Mouse (Mus musculus) kidney, adult 2 months (tissue): ENCODE results near the gene Ntsr1.

Source experiments
- CTCF ChIP-seq: fragments of 200-500 bp; conservative IDR thresholded peaks from 2 replicates; pipeline ENCODE4 v1.5.1; 2011; ENCODE audit warnings: low read depth, mild to moderate bottlenecking, control low read depth, low read length, moderate library complexity, mixed read lengths; ENCODE audit not compliant: insufficient read depth, insufficient read length
- POLR2A ChIP-seq: fragments of 200-500 bp; IDR thresholded peaks from one replicate; pipeline ENCODE4 v1.6.1; 2011; ENCODE audit warnings: low read depth, low read length, control low read depth

DNA sequence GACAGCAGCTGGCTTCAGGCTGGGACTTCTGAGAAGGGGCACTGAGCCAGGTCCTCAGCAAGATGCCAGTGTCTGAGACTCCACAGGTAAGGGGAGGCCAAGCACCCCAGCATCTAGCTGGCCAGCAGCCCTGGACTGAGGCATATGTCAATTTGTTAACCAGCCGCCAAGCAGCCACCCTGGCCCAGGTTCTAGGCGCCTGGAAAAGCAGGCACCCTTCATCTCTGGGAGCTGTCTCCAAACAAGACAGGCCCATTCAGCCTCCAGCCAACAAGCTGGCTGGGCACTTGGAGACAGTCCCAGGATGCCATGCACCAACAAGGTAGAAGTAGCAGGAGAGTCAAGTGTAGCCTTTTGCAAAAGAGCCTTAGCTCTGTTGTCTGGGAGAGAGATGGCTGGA lies 43.9 kb downstream of the Ntsr1 start:
- TF ChIP-seq POLR2A (no peak), CTCF (no peak)
